Mouse (Mus musculus) hindbrain, embryonic 13.5 days (tissue): ENCODE measurements at regions not wholly inside any gene's neighbourhood (a gene's known extent, or its start where the extent isn't known, plus 50 kb on each side); places are given as distances from the start of the nearest gene placed in this dataset.
"Not testable (repeated sequence)": the region's sequence is repeated elsewhere in the genome, so short reads cannot be mapped to it uniquely, and the experiment has no call there.

Experiments
- ATAC-seq: fragments of 200-750 bp; cut with Nextera tagmentation; 2 replicates; pipeline ENCODE4 v1.8.0; 2017; ENCODE audit warnings: moderate TSS enrichment; ENCODE audit not compliant: low FRiP score
- H3K27ac ChIP-seq: fragments of 300-500 bp; sonication (generic); 2 replicates; pipeline ENCODE4 v1.5.1; 2015; ENCODE audit warnings: inconsistent platforms, mild to moderate bottlenecking, moderate library complexity
- H3K27me3 ChIP-seq: fragments of 300-500 bp; sonication (generic); 2 replicates; pipeline ENCODE4 v1.6.1; 2015; ENCODE audit warnings: mild to moderate bottlenecking, inconsistent platforms
- H3K36me3 ChIP-seq: fragments of 300-500 bp; sonication (generic); 2 replicates; pipeline ENCODE4 v1.6.1; 2015; ENCODE audit warnings: mild to moderate bottlenecking, inconsistent platforms
- H3K4me1 ChIP-seq: fragments of 300-500 bp; sonication (generic); replicated peaks from 2 replicates; pipeline ENCODE4 v1.6.1; 2015; ENCODE audit warnings: inconsistent platforms
- H3K4me2 ChIP-seq: fragments of 300-500 bp; sonication (generic); 2 replicates; pipeline ENCODE4 v1.6.1; 2015; ENCODE audit warnings: inconsistent platforms, mild to moderate bottlenecking, moderate library complexity
- H3K4me3 ChIP-seq: fragments of 300-500 bp; sonication (generic); 2 replicates; pipeline ENCODE4 v1.5.1; 2015; ENCODE audit warnings: mild to moderate bottlenecking, inconsistent platforms
- H3K9ac ChIP-seq: fragments of 300-500 bp; sonication (generic); 2 replicates; pipeline ENCODE4 v1.6.1; 2015; ENCODE audit warnings: mild to moderate bottlenecking, inconsistent platforms
- H3K9me3 ChIP-seq: fragments of 300-500 bp; sonication (generic); 2 replicates; pipeline ENCODE4 v1.6.1; 2016; ENCODE audit warnings: inconsistent platforms
- WGBS: fragments of 180-500 bp; shearing (Covaris S2); methylation state at CpG from one replicate; pipeline ENCODE4 v1.1.7; 2015; 5-methylcytosine and 5-hydroxymethylcytosine counted together

DNA sequence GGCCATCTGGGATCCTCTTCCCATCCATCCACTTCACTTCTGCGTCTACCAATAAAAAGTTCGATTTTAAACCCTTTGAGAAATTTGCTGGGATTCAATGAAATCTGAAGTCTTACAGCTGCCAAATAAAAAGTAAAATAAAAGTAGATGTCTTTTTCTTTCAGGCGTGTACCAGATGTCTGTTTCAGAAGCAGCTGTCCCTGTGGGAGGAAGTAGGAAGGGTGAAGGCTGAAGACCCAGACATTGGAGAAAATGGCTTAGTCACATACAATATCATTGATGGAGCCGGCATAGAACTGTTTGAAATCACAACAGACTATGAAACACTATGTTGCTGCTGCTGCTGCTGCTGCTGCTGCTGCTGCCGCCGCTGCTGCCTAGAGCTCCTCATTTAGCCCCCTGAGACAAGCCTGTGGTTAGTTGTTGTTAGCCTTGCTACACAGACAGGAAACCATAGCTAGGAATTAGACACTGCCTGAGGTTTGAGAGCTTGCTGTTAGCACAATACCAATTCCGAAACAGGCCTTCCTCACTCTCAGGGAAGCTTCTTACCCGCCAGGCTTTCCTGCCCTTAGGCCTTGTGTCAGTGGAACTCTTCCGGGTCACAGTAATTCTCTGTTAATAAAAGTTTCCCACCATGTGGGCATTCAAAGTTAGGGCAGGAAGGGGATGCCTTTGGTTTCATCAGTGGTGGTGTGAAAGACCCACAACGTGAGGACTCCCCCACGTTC, 211.5 kb downstream of the Gm15319 start:
- WGBS, result 93% methylated on average over 8 of the region's 11 CpGs
- H3K9ac ChIP-seq, result not testable (repeated sequence)

DNA sequence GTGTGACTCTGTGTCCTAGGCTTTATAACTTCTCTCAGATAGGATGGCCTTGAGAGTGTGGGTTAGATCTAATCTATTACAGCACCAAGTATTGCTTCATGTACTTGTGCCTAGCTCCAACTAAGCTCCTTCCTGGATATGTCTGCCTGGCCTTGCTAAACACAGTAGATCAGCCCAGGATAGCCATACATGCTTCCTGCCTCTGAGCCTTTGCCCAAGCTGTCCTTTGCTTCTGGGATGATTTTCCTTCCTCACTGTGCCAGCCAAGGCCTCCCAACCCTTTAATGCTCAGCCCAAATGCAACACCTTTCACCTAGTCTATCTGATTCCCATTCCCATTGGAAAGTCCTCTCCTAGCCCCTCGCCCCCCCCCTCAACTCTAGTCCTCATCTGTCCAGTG, 208.9 kb downstream of the Gm15319 start:
- H3K9me3 ChIP-seq, H3K9ac ChIP-seq, H3K27me3 ChIP-seq, H3K36me3 ChIP-seq, H3K27ac ChIP-seq, ATAC-seq, H3K4me2 ChIP-seq, H3K4me1 ChIP-seq, H3K4me3 ChIP-seq: not testable (repeated sequence)
- 100% methylated on average over 1 of the region's 1 CpGs for WGBS

More for the DNA sequence above, 211.5 kb downstream of the Gm15319 start:
- not testable (repeated sequence) for H3K27ac ChIP-seq, H3K9me3 ChIP-seq, H3K36me3 ChIP-seq, H3K4me2 ChIP-seq, ATAC-seq, H3K4me3 ChIP-seq, H3K27me3 ChIP-seq, H3K4me1 ChIP-seq
